Mouse (Mus musculus): ENCODE measurements around the gene Pla2g15.

Gene Pla2g15

DNA sequence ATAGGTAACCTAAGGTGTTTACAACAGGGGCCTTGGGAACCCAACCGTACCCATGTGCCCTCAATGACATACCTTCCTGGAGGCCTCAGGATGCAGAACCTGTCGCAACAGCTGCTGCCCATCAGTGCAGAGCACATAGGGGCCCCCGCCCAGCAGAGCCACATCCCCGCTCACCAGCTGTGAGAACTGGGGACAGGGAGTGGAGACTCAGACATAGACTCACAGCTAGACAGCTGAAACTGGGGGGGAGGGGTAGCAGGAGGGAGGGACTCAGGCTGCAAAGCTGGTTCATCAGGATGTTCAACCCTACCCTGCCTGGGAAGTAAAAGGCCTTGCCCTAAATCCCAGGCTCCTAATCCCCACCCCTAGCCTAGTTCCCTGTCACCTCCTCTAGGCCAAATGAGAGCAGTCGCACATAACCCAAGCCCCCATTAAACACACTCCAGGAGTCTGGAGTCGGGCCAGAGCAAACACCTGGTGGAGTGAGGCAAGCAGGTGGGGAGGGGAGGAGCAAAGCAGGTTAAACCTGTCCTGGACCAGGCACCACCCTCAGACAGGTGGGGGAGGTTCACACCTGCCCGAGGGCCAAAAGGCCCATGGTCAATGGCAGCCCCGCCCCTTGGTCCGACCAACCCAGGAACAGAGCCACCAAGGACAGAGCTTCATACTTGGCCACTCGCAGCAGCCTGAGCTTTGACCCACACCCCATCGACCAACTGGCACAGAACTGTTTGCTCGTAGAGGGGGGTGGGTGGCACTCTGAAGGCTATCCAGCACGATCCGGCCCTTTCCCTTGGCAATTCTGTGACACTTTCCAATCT is 15.2 kb upstream of the Pla2g15 start:
- no peak for DNase-seq (ENCODE audit: extremely low spot score, low spot score)

DNA sequence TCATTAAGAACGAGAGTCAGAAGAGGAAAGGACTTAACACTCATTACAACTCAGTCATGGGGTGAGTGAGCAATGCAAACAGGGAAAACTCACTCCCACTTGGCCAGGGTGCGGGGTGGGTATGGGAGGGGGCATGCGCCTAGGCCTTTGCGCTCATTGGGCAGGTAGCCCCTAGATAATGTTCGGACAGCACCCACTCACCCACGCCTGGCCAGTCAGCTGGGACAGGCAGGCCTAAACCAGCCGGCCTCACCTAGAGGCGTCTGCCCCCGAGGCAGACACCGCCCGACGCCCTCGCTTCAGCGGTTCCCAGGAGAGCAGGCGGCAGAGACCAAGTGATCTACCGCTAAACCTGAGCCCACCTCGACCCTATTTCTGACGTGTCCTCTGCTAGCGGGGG is 14.5 kb upstream of the Pla2g15 start:
- no peak for DNase-seq (ENCODE audit: extremely low spot score, low spot score)

DNA sequence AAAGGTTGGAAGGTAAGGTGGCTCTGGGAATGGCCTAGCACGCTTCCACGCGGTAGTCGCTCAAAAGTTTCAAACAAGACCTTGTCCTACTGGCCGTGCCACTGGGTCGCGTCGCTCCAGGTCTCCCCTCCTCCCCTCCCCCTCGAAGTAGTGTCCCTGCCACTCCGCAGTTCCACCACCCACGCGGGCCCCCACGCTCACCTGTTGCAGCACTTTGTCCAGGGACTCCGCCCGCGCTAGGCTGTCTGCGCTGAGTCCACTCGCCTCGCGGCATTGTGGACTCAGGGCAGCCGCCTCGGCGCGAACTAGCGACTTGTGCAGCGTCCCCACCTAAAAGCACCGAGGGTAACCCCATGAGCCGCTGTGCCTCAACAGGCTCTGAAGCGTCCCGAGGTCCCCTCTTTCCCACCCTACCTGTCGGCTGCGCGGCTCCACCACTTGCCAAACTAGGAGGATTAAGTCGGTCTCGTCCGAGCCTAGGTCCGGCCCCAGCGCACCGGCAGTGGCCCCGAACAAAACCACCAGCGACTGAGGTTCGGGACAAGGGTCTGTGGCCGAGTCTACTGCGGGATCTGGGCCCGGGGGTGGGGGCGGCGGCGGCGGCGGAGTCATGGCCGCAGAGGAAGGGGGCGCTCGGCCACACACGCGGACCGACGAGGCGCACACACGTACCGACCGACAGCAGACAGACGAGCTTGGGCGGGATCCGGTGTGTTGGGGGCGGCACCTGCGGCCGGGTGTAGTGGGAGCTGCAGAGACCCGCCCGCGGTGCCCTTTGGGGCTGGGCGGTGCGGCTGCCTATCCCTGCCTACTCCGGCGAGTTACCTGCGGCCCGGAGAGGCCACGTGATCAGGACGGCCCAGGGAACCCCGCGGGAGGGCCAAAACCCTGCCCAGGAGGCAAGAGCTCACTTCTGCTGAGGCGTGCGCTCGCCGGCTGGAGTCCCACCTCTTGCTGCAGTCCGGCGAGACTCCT is 13.8 kb upstream of the Pla2g15 start, which contains the start of gene Esrp2:
Esrp2 (minus strand) TSS at position 819 of the 975 bp plus-strand sequence.
- peak; percentile 55 for DNase-seq (ENCODE audit: extremely low spot score, low spot score)

DNA sequence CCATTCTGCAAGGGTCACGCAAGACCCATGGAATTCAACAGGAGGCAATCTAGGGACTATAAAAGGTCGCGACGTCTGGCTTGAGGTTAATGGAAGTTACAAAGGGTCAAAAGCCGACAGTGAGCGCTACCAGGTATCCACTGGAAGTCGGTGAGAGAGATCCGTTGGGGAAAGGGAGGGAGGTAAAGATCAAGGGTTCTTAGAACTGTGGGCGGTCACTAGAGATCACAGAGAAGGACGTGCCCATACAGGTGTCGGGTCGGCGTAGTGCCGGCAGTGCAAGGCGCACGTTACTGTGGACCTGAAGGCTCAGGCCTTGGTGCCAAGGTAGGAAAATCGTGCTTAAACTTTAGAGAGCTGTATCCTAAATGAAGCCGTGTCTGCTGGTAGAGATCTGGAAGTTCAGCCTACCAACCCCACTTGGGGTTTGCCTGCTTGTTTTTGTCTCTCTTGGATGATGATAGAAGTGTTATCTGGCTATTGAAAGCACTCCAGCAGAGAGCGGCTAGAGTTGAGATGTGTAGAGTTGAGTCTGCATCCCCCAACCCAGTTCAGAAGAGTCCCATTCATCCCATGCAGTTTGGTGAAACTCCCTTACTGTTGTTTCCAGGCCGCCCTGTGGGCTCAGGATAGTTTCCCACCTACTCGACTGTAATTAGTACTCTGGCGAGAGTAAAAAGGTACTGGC is 12.8 kb upstream of the Pla2g15 start:
- no peak for DNase-seq (ENCODE audit: extremely low spot score, low spot score)

DNA sequence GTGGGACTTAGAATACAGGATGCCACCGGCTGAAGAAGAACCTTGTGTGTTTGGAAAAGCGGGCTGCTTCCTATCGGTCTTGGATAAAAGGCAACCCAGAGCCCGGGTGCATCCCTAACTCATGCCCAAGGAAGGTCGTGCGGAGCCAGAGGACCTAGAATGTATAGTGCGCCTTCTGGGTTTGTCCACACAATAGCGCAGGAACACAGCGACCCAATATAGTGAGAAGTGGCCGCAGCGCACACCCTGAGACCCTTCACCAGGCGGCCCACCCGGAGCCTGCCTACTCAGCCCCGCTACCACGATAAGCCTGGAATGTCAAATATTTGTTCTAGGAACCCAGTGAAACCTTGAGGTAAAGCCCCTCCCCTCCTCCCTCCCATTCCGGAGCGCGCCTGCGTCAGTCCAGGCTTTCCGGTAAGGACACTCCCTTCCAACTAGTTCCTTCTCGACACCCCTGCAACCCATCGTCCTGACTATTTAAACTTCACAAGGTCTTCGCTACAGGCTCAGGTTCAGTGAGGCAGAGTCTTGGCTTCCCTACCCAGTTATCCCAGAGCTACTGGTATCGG is 12.2 kb upstream of the Pla2g15 start:
- DNase-seq (ENCODE audit: extremely low spot score, low spot score), result peak; percentile 69

DNA sequence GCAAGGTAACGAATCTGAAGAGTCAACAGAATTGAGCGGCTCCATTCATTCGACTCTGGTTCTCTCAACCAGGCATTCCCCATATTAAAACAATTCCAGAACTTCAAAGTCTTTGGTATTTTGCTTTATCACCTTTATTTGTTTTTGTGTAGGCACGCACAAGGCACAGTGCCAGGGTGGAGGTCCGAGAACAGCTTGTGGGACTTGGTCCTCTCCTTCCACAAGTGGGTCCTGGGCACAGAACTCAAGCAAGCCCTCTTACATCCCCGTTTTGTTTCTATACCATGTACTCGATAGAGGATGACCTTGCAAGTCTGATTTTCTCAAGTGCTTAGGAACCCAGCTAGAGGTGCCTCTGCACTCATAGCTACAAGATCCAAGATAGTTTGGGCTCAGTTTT is 11.6 kb upstream of the Pla2g15 start:
- no peak for DNase-seq (ENCODE audit: extremely low spot score, low spot score)

DNA sequence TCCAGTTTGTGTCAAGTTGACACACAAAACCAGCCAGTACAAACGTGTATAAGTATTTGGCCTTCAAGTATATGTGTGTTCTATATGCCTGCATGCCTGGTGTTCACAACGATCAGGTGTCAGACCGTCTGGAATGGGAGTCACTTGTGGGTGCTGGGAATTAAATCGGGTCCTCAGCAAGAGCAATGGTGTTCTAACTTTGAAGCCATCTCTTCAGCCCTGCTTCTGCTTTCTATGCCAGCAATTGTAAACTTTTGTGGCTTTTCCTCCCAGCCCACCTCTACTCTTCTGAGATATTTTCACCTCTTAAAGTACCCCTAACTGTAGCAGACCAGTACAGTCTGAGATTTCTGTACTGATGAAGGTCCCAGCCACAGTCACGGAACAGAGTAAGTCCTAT is 10.0 kb upstream of the Pla2g15 start:
- no peak for DNase-seq (ENCODE audit: extremely low spot score, low spot score)

DNA sequence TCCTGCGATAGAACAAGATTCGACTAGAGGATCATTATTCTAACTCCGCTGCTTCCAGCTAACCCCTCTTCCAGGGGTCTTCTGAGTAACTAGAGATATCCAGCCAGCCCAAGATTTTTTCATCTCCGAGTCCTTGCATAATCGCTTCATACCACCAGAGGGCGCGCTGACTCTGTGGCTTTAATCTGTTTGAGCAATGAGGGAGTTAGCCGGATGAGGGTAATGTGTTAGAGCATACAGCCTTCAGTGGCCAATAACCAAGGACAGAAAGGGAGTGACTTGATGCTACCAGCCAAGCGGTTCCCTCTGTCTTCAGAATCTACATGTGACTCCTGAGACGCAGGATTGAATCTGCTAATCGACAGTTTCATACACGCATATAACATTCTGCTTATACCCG is 9.4 kb upstream of the Pla2g15 start:
- peak; percentile 88 for DNase-seq (ENCODE audit: extremely low spot score, low spot score)

DNA sequence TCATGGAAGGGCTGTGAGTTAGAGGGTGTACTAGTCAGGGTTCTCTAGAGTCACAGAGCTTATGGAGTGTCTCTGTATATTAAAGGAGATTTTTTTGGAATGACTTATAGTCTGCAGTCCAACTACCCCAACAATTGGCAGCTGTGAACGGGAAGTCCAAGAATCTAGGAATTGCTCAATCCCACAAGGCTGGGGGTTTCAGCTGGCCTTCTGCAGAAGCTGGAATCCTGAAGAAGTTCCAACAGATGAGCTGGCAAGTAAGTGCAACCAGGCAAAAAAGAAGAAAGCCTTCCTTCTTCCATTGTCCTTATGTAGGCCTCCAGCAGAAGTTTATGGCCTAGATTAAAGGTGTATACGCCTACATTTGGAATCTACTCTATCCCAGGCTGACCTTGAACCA is 4.9 kb upstream of the Pla2g15 start:
- no peak for DNase-seq (ENCODE audit: extremely low spot score, low spot score)

DNA sequence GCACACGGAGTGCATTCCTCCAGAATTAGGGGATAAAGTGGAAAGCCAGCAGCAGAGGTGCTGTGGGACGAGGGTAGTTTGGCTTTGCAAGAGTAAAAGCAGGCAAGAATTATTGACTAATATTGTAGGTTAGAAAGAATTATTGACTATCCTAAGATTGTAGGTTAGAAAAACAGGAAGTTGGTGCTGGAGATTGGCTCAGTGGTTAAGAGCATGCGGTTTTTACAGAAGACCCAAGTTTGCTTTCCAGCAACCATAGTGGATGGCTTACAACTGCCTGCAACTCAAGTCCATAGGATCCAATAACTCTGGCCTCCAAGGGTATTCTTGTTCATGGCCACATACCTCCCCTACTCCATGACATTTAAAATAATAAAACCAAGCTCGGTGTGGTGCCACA is 4.2 kb upstream of the Pla2g15 start:
- DNase-seq (ENCODE audit: extremely low spot score, low spot score), result no peak

DNA sequence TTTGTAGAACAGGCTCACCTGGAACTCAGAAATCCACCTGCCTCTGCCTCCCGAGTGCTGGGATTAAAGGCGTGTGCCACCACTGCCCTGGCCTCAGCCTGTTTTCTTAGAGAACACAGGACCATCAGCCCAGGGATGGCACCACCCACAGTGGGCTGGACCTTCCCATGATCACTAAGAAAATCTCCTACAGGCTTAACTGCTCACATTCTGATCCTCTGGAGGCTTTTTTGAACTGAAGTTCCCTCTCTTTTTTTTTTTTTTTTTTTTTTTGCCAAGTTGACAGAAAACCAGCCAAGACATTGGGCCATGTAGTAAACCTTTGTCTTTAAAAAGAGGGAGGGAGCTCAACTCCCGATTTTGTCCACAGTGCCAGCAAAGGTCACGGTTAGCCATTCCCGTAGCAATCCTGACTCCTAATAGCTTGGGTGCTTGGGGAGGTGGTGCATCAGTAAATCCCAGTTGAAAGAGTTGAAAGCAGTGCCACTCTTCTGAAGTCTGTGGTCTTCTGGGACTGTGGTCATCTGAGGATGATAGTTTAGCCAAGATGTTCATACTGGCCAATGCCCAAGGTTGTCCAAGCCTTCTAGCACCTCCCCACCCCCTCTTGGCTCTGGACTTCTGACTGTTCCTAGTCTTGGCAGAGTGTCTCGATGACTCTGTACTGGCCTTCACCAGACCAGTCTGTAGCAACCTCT is 2.2 kb upstream of the Pla2g15 start:
- no peak for DNase-seq (ENCODE audit: extremely low spot score, low spot score)

DNA sequence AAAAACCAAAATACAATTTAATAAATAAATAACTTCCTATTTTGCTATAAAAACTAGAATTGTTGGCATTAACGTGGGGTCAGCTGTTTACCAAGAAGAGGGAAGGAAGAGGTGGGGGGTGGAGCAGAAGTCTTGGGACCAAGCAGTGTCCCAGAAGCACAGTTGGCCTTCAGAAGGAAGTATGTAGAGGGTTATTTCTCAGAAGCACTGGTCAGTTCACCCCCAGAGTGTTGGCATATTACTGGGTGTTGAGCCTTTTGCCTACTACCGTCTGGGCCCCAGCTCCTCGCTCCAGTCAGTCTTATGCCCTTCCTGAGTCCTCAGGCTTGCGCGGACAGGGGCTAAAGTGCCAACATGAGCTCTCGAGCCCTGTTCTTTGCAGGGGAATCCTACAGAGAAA is 1.2 kb upstream of the Pla2g15 start:
- DNase-seq (ENCODE audit: extremely low spot score, low spot score), result no peak

DNA sequence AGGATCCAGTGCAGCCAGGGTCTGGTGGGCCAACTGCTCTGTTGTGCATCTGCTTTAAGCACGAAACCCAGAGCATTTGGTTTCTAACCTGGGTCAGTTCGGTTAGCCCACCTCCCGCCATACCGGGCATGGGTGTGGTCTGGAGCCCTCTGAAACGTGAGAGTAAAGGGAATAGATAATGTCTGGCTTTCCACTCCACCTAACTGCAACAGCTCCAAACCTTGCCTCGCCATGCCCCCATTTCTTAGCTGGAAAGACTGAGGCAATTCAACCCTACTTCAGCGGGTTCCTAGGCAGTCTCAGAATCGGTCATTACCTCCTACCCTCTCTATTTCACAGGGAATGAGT is 428 bp downstream of the Pla2g15 start:
- no peak for DNase-seq (ENCODE audit: extremely low spot score, low spot score)

DNA sequence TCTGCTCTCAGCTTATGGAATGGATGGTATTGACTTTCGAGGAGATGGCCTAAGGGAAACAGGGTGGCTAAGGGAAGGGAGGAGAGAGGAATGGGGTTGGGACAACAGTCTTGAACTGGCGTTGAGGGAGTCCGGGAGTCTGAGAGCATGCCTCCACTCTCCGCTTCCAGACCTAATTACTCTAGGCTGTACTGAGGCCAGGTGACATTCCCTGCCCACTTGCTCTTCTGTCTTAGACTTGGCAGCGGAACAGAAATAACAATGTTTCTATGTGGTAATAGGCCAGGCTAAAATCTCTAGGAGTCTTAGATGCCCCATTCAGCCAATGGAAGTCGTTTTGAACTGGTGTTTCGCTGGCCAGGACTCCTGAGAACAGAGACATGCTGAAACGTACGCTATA is 842 bp downstream of the Pla2g15 start:
- no peak for DNase-seq (ENCODE audit: extremely low spot score, low spot score)

DNA sequence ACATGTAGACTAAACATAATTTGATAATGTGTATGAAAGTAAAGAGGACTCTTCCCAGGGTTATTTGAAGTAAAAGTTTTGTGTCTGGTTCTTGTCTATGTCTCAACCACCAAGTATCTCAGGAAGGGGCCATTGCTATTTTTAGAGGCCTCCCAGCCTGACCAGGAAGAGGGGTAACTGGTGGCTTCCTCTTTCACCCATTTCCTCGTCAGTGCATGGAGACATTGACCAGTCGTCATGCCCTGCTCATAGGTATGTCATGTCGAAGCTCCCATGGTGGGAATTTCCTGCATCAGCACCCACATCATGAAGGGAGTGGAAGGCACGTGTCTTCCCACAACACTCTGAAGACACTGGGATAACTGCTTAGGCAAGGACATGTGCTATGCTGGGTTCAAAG is 2.7 kb downstream of the Pla2g15 start:
- no peak for DNase-seq (ENCODE audit: extremely low spot score, low spot score)

DNA sequence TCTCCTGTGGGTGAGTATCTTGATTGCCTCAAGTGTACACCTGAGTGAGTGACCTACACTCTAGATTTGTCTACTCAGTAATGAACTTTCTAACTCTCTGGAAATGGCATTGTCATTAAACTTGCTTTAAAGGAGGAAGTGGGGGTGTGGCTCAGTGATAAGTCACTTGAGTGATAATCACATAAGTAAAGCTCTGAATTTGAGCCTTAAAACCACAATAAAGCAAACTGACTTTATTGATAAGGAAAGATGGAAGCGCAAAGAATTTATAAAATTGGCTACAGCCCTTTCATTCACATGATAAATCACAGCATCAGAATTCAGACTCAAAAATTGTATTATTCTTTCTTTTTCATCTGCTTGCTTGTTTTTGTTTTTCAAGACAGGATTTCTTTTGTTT is 7.2 kb downstream of the Pla2g15 start:
- DNase-seq (ENCODE audit: extremely low spot score, low spot score), result no peak

DNA sequence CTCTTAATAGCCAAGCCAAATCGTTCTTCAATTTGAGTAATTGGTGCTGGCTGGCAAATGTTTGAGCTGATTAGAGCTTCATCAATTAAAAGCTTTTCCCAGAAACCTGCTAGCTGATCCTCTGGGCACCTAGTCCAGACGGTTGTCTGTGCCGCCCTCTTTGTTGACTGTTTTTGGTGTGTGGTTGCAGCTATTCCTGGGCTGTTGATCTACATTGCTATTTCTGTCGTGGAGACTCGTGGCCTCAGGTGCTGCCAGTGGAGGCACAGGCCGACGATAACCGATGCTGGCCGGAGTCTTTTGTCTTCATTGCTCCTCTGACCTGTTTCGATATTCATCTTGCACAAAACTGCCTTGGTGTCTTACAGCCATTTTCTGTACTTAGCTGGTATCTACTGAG is 8.2 kb downstream of the Pla2g15 start:
- DNase-seq (ENCODE audit: extremely low spot score, low spot score), result no peak

DNA sequence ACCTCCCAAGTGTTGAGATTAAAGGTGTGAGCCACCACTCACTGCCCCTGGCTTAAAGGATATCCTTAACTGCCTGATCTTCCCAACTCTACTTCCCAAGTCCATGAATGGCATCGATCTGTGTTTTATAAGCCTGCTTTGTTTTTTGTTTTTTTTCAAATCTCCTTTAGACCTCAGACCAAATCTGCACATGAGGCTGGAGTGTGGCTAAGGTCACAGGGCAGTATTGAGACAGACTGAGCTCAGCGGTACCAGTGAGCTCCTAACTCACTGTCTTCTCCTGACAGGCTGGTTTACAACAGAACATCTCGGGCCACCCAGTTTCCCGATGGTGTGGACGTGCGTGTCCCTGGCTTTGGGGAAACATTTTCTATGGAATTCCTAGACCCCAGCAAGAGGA is 9.7 kb downstream of the Pla2g15 start:
- no peak for DNase-seq (ENCODE audit: extremely low spot score, low spot score)

DNA sequence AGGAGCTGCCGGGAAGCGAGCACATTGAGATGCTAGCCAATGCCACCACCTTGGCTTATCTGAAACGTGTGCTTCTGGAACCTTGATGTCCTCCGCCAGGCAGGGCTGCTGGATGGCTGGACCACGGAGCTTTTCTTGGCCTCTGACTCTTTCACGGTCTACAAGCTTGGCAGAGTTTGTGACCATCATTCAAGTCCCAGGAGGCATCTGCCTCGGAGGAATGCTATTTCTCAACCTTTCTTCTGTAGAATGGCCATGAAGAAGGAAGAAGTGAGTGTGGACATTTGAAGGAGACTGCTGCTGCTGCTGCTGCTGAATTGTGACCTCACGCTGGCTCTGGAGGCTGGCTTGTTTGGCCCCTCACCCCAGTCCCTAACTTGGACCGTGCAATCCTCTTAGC is 13.1 kb downstream of the Pla2g15 start:
- DNase-seq (ENCODE audit: extremely low spot score, low spot score), result no peak

DNA sequence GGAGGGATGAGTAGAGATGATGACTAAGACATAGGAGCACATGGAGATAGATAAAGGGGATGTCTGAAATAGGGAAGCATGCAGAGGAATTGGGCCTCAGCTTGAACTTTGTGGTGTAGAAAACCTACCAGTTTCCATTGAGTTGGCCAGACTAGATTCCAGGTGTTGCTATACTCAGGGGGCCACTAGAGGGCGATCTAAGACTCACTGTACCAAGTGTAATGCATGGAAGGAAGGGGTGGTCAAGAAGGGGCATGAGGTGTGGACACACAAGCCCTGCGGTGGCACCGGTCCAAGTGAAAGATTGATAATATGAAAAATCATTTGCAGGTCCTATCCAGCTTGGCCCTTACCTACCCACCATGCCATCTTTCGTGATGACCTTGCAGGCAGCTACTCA is 15.3 kb downstream of the Pla2g15 start:
- peak; percentile 74 for DNase-seq (ENCODE audit: extremely low spot score, low spot score)
